Mouse (Mus musculus) thymus, adult 2 months (tissue): ENCODE results near the gene Megf9.

Experiments used
- CTCF ChIP-seq: fragments of 200-500 bp; IDR thresholded peaks from 2 replicates; pipeline ENCODE4 v1.5.1; 2012; ENCODE audit warnings: mild to moderate bottlenecking, control low read depth, low read length, moderate library complexity, borderline replicate concordance; ENCODE audit not compliant: control insufficient read depth, poor library complexity, insufficient read depth; ENCODE audit errors: extremely low read depth
- POLR2A ChIP-seq: fragments of 200-500 bp; IDR thresholded peaks from 2 replicates; pipeline ENCODE4 v1.6.1; 2012; ENCODE audit warnings: mild to moderate bottlenecking, low read length, control low read depth, moderate library complexity; ENCODE audit not compliant: control insufficient read depth, poor library complexity, insufficient read depth; ENCODE audit errors: extremely low read depth

DNA sequence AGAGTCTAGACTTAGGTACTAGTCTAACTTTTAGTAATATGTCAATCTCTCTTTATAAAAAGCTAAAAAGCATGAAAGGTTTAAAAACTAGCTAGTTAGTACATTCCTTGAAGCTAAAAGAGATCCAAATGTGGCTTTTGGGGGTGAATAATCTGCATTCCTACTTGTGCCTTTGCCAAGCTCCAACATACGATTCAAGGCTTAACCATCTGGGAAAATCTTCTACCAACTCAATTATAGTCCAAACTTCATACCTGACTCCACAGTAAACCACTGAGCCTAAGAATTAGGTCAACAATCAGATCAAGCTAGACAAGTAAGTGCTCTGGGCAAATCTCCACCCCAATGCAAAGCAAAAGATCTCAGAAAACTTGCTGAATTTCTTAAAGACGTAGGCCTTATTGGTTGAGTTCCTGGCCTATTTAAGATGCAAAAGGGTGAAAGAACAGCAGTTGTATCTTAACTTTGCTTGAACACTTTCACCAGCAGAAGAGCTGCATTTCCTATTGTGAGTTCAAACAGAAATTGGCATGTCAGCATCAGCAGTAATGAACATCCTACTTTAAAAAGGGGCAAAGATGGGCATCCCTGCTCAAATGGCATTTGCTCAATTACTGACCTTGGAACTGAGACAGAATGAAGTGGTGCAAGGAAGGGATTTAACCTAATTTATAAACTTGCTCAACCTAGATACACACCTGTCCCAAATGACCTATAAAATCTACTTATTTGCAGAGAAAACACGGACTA is 1.6 kb downstream of the Megf9 start:
- TF ChIP-seq CTCF (no peak), POLR2A (no peak)
